Mouse (Mus musculus): ENCODE measurements around the gene Vps8. TPM values are rescaled to one million over a fixed set of nuclear protein-coding genes. Genes with fewer than 3 reads are reported as not detected.

The Vps8 gene
- polyA plus RNA-seq, 1 experiment, result 26.0 TPM

DNA sequence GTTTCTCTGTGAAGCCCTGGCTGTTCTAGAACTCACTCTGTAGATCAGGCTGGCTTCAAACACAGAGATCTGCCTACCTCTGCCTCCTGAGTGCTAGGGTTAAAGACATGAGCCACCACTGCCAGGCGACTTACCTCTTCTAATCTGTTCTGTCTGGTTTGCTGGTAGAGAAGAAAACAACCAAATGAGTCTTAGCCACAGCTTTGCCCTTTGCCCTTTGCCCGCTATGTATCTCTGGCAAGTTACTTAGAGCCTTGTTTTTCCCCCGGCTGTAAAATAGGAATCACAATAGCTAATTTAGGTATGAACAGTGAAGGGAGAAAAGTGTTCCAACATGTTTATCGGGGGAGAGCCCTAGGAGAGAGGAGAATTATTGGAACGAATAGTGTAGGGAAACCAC lies 18.3 kb upstream of the Vps8 start:
- Histone ChIP-seq H3K36me3 (ENCODE audit: control insufficient read depth, insufficient read depth, low read length) (no peaks in the 10 kb centered on the region), H3K4me3 (ENCODE audit: insufficient read depth, low read depth, low read length) (no peak overlapping the region), H3K27ac (ENCODE audit: insufficient read depth, low read depth, low read length) (no peak overlapping the region), H3K27me3 (replicated peaks; ENCODE audit: control insufficient read depth, insufficient read depth, low read length) (no peaks in the 10 kb centered on the region), H3K4me1 (ENCODE audit: control insufficient read depth, insufficient read depth, low read length) (no peaks in the 10 kb centered on the region; the same call in 1 of the 2 replicates)
- 58% methylated on average over 5 of the region's 5 CpGs for WGBS
- TF ChIP-seq CTCF (conservative IDR thresholded peaks at IDR 0.05; ENCODE audit: insufficient read depth, insufficient read length, low read depth, low read length) (no peak), POLR2A (IDR thresholded peaks at IDR 0.05; ENCODE audit: low read depth, low read length) (no peak)
- DNase-seq, result peak; percentile 70

DNA sequence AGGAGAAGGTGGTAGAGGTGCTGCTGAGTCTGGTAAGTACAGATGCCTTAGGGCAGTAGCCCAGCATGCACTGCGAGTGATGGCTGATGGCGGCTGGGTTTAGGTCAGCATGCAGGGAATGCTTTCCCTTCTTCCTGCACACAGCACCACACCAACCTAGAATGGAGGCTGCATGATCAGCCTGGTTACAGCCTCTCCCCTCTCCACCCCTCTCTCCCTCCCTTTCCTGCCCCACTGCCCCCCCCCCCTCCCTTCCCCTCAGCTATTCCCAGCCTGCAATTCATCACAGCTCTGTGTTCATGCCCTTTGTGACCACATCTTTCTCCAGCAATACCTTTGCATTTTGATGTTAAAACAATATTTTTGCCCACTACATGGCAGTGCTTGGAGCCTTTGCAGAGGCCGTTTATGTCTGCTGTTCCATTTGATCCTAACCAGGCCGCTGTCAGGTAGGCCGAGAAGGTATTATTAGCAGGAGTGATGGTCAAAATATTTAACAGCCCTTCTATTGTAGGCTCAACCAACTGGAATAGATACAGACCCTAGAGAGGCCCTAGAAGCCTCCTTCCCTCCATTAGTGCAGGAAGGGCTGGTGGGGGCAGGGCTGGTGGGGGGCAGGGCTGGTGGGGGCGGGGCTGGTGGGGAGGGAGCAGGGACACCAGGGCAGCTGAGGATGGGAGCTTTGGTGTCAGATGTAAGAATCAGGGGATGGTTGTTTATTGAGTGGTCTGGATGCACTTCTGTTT lies 17.5 kb upstream of the Vps8 start:
- TF ChIP-seq CTCF (conservative IDR thresholded peaks at IDR 0.05; ENCODE audit: insufficient read depth, insufficient read length, low read depth, low read length) (no peak), POLR2A (IDR thresholded peaks at IDR 0.05; ENCODE audit: low read depth, low read length) (no peak)
- no peak for DNase-seq
- WGBS, result 66% methylated on average over 6 of the region's 6 CpGs
- Histone ChIP-seq H3K36me3 (ENCODE audit: control insufficient read depth, insufficient read depth, low read length) (no peaks in the 10 kb centered on the region), H3K4me3 (ENCODE audit: insufficient read depth, low read depth, low read length) (no peak overlapping the region), H3K27ac (ENCODE audit: insufficient read depth, low read depth, low read length) (no peak overlapping the region), H3K27me3 (replicated peaks; ENCODE audit: control insufficient read depth, insufficient read depth, low read length) (no peaks in the 10 kb centered on the region), H3K4me1 (ENCODE audit: control insufficient read depth, insufficient read depth, low read length) (no peaks in the 10 kb centered on the region; the same call in 1 of the 2 replicates)

- H3K36me3 ChIP-seq (ENCODE audit: control insufficient read depth, insufficient read depth, low read length), result no peaks in the 10 kb centered on the region
- no peaks in the 10 kb centered on the region for H3K27me3 ChIP-seq (replicated peaks; ENCODE audit: control insufficient read depth, insufficient read depth, low read length)
- no peak for TF ChIP-seq POLR2A (IDR thresholded peaks at IDR 0.05; ENCODE audit: low read depth, low read length)
- no peak for TF ChIP-seq CTCF (conservative IDR thresholded peaks at IDR 0.05; ENCODE audit: insufficient read depth, insufficient read length, low read depth, low read length)
- no peak overlapping the region for H3K27ac ChIP-seq (ENCODE audit: insufficient read depth, low read depth, low read length)
- no peak for DNase-seq
- 74% methylated on average over 6 of the region's 6 CpGs for WGBS
- H3K4me3 ChIP-seq (ENCODE audit: insufficient read depth, low read depth, low read length), result no peak overlapping the region
- H3K4me1 ChIP-seq (ENCODE audit: control insufficient read depth, insufficient read depth, low read length), result no peaks in the 10 kb centered on the region; the same call in 1 of the 2 replicates
These were observed 16.8 kb upstream of the Vps8 start for GRCm38 (mm10) chr16:21406136-21406535.

GRCm38 (mm10) chr16:21411779-21412178 lies 11.1 kb upstream of the Vps8 start:
- TF ChIP-seq POLR2A (IDR thresholded peaks at IDR 0.05; ENCODE audit: low read depth, low read length) (no peak), CTCF (conservative IDR thresholded peaks at IDR 0.05; ENCODE audit: insufficient read depth, insufficient read length, low read depth, low read length) (no peak)
- no peak for DNase-seq

DNA sequence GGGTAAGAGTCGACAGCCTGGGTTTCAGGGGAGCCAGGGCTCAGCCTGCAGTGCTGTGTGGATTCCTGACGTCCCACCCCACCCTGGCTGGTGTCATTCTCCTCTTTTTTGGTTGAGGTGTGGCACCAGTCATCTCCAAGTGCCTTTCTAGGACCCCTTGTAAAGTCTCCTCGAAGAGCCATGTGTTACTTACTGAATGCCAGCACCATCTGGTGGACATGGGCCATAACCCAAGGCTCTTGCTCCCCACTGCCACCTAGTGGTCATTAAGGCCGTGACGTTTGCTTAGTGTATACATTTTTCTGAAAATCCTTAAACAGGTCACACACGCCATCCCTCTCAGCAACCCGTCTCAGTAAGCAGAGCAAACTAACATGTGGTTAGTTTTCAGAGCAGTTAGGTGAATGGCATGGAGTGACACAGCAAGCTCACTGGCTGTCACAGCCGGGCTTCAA lies 10.3 kb upstream of the Vps8 start:
- Histone ChIP-seq H3K4me3 (ENCODE audit: insufficient read depth, low read depth, low read length) (no peak overlapping the region), H3K36me3 (ENCODE audit: control insufficient read depth, insufficient read depth, low read length) (no peaks in the 10 kb centered on the region), H3K4me1 (ENCODE audit: control insufficient read depth, insufficient read depth, low read length) (no peaks in the 10 kb centered on the region), H3K27me3 (replicated peaks; ENCODE audit: control insufficient read depth, insufficient read depth, low read length) (no peaks in the 10 kb centered on the region), H3K27ac (ENCODE audit: insufficient read depth, low read depth, low read length) (no peak overlapping the region)
- TF ChIP-seq POLR2A (IDR thresholded peaks at IDR 0.05; ENCODE audit: low read depth, low read length) (no peak), CTCF (conservative IDR thresholded peaks at IDR 0.05; ENCODE audit: insufficient read depth, insufficient read length, low read depth, low read length) (peak; percentile 100)
- WGBS, result 16% methylated on average over 8 of the region's 8 CpGs
- DNase-seq, result peak; percentile 84

More at GRCm38 (mm10) chr16:21411779-21412178, 11.1 kb upstream of the Vps8 start:
- Histone ChIP-seq H3K27me3 (replicated peaks; ENCODE audit: control insufficient read depth, insufficient read depth, low read length) (no peaks in the 10 kb centered on the region), H3K36me3 (ENCODE audit: control insufficient read depth, insufficient read depth, low read length) (no peaks in the 10 kb centered on the region), H3K4me1 (ENCODE audit: control insufficient read depth, insufficient read depth, low read length) (no peaks in the 10 kb centered on the region), H3K27ac (ENCODE audit: insufficient read depth, low read depth, low read length) (no peak overlapping the region), H3K4me3 (ENCODE audit: insufficient read depth, low read depth, low read length) (no peak overlapping the region)

DNA sequence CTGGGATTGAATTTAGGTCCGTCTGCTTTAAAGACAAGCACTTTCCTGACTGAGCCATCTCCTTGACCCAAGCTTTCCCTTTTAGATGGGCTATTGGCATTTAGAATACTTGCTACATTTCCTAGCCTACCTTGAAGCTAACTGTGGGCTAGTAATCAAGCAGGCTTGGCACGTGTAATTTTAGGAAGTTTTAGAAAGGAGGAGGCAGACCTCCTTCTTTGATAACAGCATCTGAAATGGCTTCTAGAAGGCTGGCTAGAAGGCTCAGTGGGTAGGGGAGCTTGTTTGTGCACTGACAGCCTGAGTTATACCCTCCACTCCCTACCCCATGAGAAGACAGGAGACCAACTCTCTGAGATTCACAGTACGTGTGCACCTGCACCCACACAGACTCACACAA lies 9.1 kb upstream of the Vps8 start:
- Histone ChIP-seq H3K36me3 (ENCODE audit: control insufficient read depth, insufficient read depth, low read length) (no peaks in the 10 kb centered on the region), H3K4me1 (ENCODE audit: control insufficient read depth, insufficient read depth, low read length) (no peaks in the 10 kb centered on the region), H3K4me3 (ENCODE audit: insufficient read depth, low read depth, low read length) (no peak overlapping the region), H3K27ac (ENCODE audit: insufficient read depth, low read depth, low read length) (no peak overlapping the region), H3K27me3 (replicated peaks; ENCODE audit: control insufficient read depth, insufficient read depth, low read length) (no peaks in the 10 kb centered on the region)
- DNase-seq, result no peak
- TF ChIP-seq POLR2A (IDR thresholded peaks at IDR 0.05; ENCODE audit: low read depth, low read length) (no peak), CTCF (conservative IDR thresholded peaks at IDR 0.05; ENCODE audit: insufficient read depth, insufficient read length, low read depth, low read length) (no peak)
- 56% methylated on average over 3 of the region's 3 CpGs for WGBS

DNA sequence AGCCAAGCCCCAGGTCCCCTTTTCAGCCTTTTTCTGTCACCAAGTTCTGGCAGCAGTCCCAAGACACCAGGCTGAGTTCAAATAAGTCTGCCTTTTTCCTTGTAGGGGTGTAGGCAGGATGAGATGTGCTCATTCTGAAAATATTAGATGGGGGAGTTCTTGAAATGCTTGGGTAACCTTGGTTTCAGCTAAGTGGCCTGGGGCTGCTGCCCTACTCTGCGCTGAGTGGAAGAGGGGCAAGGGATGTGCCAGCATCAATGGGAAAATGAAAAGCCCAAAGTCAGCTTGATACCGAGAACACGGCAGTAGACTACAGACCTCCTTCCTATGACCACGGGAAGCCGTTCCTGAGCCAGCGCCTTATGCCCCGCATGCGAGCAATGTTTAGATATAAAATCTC lies 7.8 kb upstream of the Vps8 start:
- no peak overlapping the region for H3K4me3 ChIP-seq (ENCODE audit: insufficient read depth, low read depth, low read length)
- no peak for DNase-seq
- H3K36me3 ChIP-seq (ENCODE audit: control insufficient read depth, insufficient read depth, low read length), result no peaks in the 10 kb centered on the region
- no peaks in the 10 kb centered on the region for H3K27me3 ChIP-seq (replicated peaks; ENCODE audit: control insufficient read depth, insufficient read depth, low read length)
- no peak for TF ChIP-seq POLR2A (IDR thresholded peaks at IDR 0.05; ENCODE audit: low read depth, low read length)
- TF ChIP-seq CTCF (conservative IDR thresholded peaks at IDR 0.05; ENCODE audit: insufficient read depth, insufficient read length, low read depth, low read length), result no peak
- no peaks in the 10 kb centered on the region for H3K4me1 ChIP-seq (ENCODE audit: control insufficient read depth, insufficient read depth, low read length)
- WGBS, result 94% methylated on average over 8 of the region's 8 CpGs
- no peak overlapping the region for H3K27ac ChIP-seq (ENCODE audit: insufficient read depth, low read depth, low read length)
